Mouse (Mus musculus): ENCODE measurements around the gene Cfap45.
A peak's percentile ranks its signal among the peaks of the same experiment; 100 is the strongest.

Cfap45 gene

GRCm38 (mm10) chr1:172520576-172521440, at the start of gene Cfap45:
Cfap45 (plus strand) TSS chr1:172520801.
- peak; percentile 71 to 73 for DNase-seq

- no peak for DNase-seq
Measured at GRCm38 (mm10) chr1:172472909-172473308, 47.7 kb upstream of the Cfap45 start.

DNA sequence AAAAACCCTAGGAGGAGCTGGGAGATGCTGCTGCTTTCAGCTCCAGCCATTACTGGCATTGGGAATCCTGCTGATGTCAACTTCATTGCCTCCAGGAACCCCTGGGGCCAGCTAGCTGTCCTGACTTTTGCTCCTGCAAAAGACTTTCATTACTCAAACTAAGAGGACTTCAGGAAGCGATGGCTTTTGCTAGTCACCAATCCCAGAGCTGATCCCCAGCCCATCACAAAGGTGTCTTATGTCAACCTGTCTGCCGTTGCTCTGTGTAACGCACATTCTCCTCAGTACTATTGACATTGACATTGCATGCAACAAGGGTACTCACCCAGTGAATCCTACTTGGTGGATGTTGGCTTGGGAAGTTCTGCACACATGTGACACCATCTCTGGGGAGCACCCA, 46.4 kb upstream of the Cfap45 start:
- no peak for DNase-seq

DNA sequence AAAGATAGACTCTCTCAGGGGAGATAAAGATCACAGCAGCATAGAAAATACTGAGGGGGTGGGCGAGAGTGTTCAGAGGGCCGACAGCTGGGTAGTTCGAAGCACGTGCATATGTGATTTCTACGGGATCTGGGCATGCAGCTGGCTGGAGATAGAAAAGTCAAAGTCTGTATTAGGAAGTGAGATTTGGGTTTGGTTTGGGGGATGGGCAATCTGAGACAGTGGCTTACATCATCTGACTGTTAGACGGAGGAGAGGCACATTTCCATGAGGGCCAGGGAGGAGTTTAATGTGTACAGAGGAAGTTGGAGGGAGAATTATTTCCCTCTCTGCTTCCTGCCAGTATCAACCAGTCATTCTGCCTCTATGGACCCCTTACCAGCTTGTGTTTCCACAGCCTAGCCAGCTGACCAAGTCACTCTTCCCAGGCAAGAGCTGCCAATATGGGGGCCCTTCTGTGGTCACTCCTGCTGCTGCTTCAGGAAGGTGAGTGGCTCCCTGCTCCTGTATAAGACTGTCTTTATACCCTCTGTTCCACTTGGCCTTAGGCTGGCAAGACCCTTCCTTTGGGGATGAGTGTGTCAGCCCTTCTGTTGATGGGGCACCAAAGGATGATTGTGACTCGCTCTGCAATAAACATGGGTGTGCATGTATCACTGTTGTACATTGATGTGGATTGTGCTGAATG, 45.4 kb upstream of the Cfap45 start, which contains the start of gene Slamf9:
Gene Slamf9 (plus strand): TSS at position 305 of the 688 bp plus-strand sequence.
- DNase-seq: peak in 1 of 2 experiments; percentile 28

- no peak for DNase-seq
Measured at GRCm38 (mm10) chr1:172478020-172478419, 42.6 kb upstream of the Cfap45 start.

DNA sequence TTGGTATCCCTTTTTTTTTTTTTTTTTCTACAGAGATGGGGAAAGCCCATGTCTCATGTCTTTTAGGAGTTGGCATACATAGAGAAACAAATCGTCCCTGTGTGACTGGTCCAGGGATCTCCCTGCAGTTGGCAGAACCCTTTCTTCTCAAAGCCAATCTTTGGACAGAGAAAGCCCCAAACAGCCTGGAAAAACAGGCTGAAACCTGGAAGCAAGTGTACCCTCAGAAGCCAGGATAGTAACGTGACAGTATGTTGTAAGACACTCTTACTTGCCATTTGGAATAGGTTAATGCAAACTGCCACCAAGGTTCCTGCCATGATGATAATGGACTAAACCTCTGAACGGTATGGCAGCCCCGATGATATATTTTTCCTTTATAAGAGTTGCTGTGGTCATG, 40.2 kb upstream of the Cfap45 start:
- no peak for DNase-seq

- DNase-seq: no peak
Measured at GRCm38 (mm10) chr1:172481111-172481510, 39.5 kb upstream of the Cfap45 start.

- DNase-seq: peak; percentile 85
Measured at GRCm38 (mm10) chr1:172481540-172482280, 38.9 kb upstream of the Cfap45 start, which contains the start of gene Igsf9. Igsf9 (plus strand) TSS chr1:172481788.

DNA sequence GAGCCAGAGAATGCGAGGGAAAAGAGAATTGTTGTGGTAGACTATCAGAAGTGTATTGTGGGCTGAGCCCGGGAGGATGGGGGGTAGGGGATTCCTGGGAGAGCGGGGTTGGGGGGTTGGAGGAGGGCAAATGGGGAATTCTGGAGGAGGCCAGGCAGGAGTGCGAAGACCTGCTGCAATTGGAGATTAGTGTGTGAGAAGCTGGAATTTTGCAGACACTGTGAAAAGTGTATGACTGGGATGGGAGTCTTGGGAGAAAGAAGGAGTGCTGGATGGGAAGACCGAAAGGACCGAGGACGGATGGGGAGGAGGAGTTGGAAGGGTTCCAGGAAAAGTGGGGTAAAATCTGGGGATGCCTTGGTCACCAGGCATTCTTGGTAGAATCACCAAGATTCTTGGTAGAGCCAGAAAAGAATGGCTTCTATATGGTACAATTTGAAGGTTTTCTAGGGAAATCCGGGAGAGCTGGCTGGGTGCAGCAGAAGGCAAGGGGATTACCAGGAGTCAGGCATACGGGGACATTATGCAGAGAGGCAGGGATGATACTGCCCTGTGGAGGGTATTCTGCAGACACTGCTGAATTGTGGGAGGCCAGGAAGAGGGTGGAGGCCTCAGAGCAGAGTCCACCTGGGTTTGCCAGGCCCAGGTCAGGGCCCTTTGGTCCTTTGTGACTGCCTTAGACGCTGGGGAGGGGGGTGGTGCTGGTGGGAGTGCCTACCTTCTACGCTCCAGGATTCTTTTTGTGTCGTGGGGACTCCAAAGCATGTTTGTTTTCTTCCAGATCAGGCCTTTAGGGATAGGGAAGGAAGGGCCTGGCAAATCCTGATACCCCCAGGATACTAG, 37.9 kb upstream of the Cfap45 start:
- no peak for DNase-seq

GRCm38 (mm10) chr1:172483361-172483660, 37.3 kb upstream of the Cfap45 start:
- no peak for DNase-seq

- DNase-seq: no peak
Measured at GRCm38 (mm10) chr1:172484236-172484635, 36.4 kb upstream of the Cfap45 start.

DNA sequence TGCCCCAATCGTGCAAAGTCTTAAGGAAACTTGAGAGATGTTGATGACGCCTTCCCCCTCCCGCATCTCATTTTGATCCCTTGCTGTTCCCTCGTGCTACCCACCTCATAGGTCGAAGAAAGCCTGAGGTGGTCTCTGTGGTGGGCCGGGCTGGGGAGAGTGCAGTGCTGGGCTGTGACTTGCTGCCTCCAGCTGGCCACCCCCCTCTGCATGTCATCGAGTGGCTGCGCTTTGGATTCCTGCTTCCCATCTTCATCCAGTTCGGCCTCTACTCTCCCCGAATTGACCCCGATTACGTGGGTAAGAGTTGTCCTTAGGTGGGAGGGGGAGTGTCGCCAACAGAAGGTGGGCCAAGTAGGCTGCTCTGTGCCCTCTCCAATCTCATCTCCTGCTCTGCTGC, 35.9 kb upstream of the Cfap45 start:
- no peak for DNase-seq

GRCm38 (mm10) chr1:172485821-172486220, 34.8 kb upstream of the Cfap45 start:
- no peak for DNase-seq

DNA sequence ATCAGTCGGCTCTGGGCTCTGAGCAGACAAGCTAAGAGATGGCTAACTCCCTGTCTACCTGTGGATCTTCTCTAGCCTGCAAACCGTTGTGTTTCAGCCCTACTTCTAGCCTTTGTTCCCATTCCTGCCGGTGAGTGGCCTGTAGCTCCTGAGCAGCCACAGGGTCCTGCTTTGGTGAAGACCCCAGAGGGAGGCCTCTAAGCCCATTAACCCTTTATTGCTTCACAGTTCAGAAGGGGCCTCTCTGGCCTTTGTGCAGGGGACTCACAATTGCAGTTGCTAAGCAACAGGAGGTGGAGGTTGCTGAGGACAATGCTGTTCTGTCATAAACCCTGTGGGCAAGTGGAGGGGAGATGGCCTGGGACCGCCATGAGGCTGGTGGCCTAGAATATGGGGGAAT, 34.4 kb upstream of the Cfap45 start:
- DNase-seq: no peak

- no peak for DNase-seq
Measured at GRCm38 (mm10) chr1:172486651-172487050, 34.0 kb upstream of the Cfap45 start.

DNA sequence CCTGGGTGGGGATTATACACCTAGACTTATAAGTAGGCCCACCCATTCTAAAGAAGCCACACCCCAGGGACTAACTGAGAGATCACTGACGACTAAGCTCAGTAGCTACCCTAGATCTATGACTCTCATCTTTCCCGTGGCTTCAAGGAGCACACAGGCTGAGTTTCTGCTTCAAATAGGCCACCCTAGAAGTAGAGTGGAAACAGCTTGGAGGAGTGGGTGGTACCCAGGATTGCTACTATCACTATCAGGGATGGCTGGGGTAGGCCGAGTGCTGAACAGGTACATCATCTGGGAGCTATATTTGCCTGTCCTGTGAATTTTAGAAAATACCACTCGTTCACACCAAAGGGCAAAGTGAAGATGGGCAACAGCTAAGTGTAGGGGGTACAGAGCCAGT, 32.7 kb upstream of the Cfap45 start:
- DNase-seq: no peak

- DNase-seq: no peak
Measured at GRCm38 (mm10) chr1:172488831-172489230, 31.8 kb upstream of the Cfap45 start.

DNA sequence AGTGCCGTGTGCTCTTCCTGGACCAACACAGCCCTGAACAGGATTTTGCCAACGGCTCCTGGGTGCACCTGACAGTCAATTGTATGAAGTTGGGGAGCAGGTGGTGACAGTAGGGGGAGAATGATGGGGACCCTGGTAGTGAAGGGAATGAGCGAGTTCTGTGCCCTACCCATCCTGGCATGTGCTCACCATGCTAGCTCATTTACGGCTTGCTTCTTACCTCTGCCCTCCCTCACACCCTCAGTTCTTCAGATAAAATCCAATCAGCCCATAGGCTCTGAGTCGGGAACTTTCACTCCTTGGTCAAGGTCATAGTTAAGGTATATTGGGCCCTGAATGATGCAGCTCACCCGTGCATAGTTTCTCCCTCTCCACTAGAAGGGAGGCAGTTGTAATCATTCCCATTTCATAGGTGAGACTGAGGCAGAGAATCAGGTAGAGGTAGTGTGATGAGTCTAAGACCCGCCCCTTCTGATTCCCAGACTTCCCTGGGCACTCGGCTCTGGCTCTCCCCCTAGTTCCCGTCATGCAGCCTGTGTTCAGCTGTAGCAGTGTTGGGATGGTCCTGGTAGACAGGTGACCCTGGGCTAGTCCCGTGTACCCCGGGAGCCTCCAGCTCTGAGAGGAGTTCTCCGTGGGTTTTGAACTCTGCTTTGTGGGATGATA, 30.9 kb upstream of the Cfap45 start:
- no peak for DNase-seq

DNA sequence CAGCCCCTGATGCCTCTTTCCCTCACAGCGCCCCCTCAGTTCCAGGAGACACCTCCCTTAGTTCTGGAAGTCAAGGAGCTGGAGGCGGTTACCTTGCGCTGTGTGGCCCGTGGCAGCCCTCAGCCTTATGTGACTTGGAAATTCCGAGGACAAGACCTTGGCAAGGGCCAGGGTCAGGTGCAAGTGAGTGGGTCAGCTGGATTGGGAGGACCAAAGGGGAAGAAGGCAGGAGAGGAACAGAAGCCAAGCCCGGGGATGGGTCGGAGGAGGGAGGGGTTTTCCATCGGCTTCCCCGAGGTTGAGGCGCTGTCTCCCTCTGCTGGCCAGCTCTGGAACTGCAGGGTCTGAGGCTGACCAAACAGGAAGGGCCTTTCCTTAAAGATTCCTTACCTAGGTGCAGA, 30.3 kb upstream of the Cfap45 start:
- DNase-seq: peak; percentile 70 to 89

- no peak for DNase-seq
Measured at GRCm38 (mm10) chr1:172492047-172492446, 28.6 kb upstream of the Cfap45 start.

GRCm38 (mm10) chr1:172493516-172493915, 27.1 kb upstream of the Cfap45 start:
- no peak for DNase-seq

GRCm38 (mm10) chr1:172496030-172496429, 24.6 kb upstream of the Cfap45 start:
- no peak for DNase-seq
